Mouse (Mus musculus) limb, embryonic 12.5 days (tissue): ENCODE results near the gene Dbn1. TPM values are rescaled to one million over a fixed set of nuclear protein-coding genes. Genes with fewer than 3 reads are reported as not detected.

Experiments
- ATAC-seq: fragments of 200-750 bp; cut with Nextera tagmentation; 2 replicates; pipeline ENCODE4 v1.8.0; 2017; ENCODE audit warnings: low read depth, moderate TSS enrichment; ENCODE audit not compliant: insufficient number of reproducible peaks, insufficient read depth, low FRiP score, low TSS enrichment
- H3K27ac ChIP-seq: fragments of 300-500 bp; sonication (generic); 2 replicates; pipeline ENCODE4 v1.5.1; 2016; ENCODE audit warnings: mild to moderate bottlenecking, moderate library complexity
- H3K27me3 ChIP-seq: fragments of 300-500 bp; sonication (generic); 2 replicates; pipeline ENCODE4 v1.6.1; 2016; ENCODE audit warnings: mild to moderate bottlenecking, moderate library complexity
- H3K36me3 ChIP-seq: fragments of 300-500 bp; sonication (generic); 2 replicates; pipeline ENCODE4 v1.6.1; 2016; ENCODE audit warnings: mild to moderate bottlenecking, moderate library complexity
- H3K4me1 ChIP-seq: fragments of 300-500 bp; sonication (generic); replicated peaks from 2 replicates; pipeline ENCODE4 v1.6.1; 2016
- H3K4me2 ChIP-seq: fragments of 300-500 bp; sonication (generic); 2 replicates; pipeline ENCODE4 v1.6.1; 2016; ENCODE audit warnings: mild to moderate bottlenecking, moderate library complexity
- H3K4me3 ChIP-seq: fragments of 300-500 bp; sonication (generic); replicated peaks from 2 replicates; pipeline ENCODE4 v1.5.1; 2016; ENCODE audit warnings: mild to moderate bottlenecking
- H3K9ac ChIP-seq: fragments of 300-500 bp; sonication (generic); replicated peaks from 2 replicates; pipeline ENCODE4 v1.6.1; 2016; ENCODE audit warnings: mild to moderate bottlenecking, moderate library complexity
- H3K9me3 ChIP-seq: fragments of 300-500 bp; sonication (generic); 2 replicates; pipeline ENCODE4 v1.6.1; 2016; ENCODE audit warnings: mild to moderate bottlenecking, moderate library complexity
- WGBS: fragments of 180-500 bp; shearing (Covaris S2); methylation state at CpG from one replicate; pipeline ENCODE4 v1.1.7; 2016; 5-methylcytosine and 5-hydroxymethylcytosine counted together
- polyA plus RNA-seq: library from polyadenylated mRNA; unstranded; fragments of >200 nt; fragmentation: Nextera tagmentation; extraction: Ambion mirVana; gene quantifications from 2 replicates; pipeline ENCODE4 v1.2.1, GENCODE M21; 2016

Dbn1 gene
- polyA plus RNA-seq, 1 experiment from 2014 or later = 361 TPM

- Histone ChIP-seq H3K36me3 (peaks cover 27% of the 10 kb centered on the region), H3K27ac (no peak overlapping the region; the same call in 1 of the 2 replicates), H3K4me3 (peak overlapping the region; percentile 76), H3K9ac (peak overlapping the region; percentile 80), H3K4me1 (peaks cover 31% of the 10 kb centered on the region), H3K27me3 (no peaks in the 10 kb centered on the region), H3K9me3 (no peaks in the 10 kb centered on the region), H3K4me2 (peak overlapping the region; percentile 93)
- 28% methylated on average over 3 of the region's 3 CpGs for WGBS
- no peak for ATAC-seq
Observed at GRCm38 (mm10) chr13:55465184-55465583, 22.7 kb downstream of the Dbn1 start.

GRCm38 (mm10) chr13:55464027-55464884, 23.7 kb downstream of the Dbn1 start, which contains the start of gene Prr7:
Gene Prr7, plus strand, starts transcription at chr13:55464267.
- Histone ChIP-seq H3K36me3 (peaks cover 36% of the 10 kb centered on the region), H3K9me3 (no peaks in the 10 kb centered on the region), H3K9ac (peak within 1 kb of the TSS; percentile 80), H3K4me1 (peaks cover 27% of the 10 kb centered on the region), H3K4me3 (peak within 1 kb of the TSS; percentile 76), H3K4me2 (peak within 1 kb of the TSS; percentile 93), H3K27me3 (no peaks in the 10 kb centered on the region), H3K27ac (peak within 1 kb of the TSS; percentile 89)
- under 1% methylated on average over 82 of the region's 84 CpGs for WGBS
- peak; percentile 57 for ATAC-seq

GRCm38 (mm10) chr13:55463399-55464026, 24.4 kb downstream of the Dbn1 start:
- Histone ChIP-seq H3K9me3 (no peaks in the 10 kb centered on the region), H3K9ac (peak overlapping the region; percentile 80), H3K27ac (peak overlapping the region; percentile 89), H3K4me2 (peak overlapping the region; percentile 93), H3K4me1 (peaks cover 24% of the 10 kb centered on the region), H3K4me3 (peak overlapping the region; percentile 76), H3K36me3 (peaks cover 43% of the 10 kb centered on the region), H3K27me3 (no peaks in the 10 kb centered on the region)
- no peak for ATAC-seq
- 14% methylated on average over 14 of the region's 14 CpGs for WGBS

- ATAC-seq = no peak
- Histone ChIP-seq H3K27ac (no peak overlapping the region; the same call in 1 of the 2 replicates), H3K36me3 (peaks cover 49% of the 10 kb centered on the region), H3K4me1 (peaks cover 24% of the 10 kb centered on the region), H3K4me2 (no peak overlapping the region), H3K27me3 (no peaks in the 10 kb centered on the region), H3K9me3 (no peaks in the 10 kb centered on the region), H3K4me3 (no peak overlapping the region), H3K9ac (no peak overlapping the region)
- 54% methylated on average over 2 of the region's 2 CpGs for WGBS
Observed at GRCm38 (mm10) chr13:55462965-55463364, 24.9 kb downstream of the Dbn1 start.

- peaks cover 84% of the 10 kb centered on the region for H3K36me3 ChIP-seq
- H3K9ac ChIP-seq = no peak overlapping the region
- H3K9me3 ChIP-seq = no peaks in the 10 kb centered on the region
- no peak overlapping the region for H3K4me3 ChIP-seq
- no peaks in the 10 kb centered on the region for H3K27me3 ChIP-seq
- 96% methylated on average over 16 of the region's 16 CpGs for WGBS
- no peak overlapping the region for H3K4me2 ChIP-seq
- no peak for ATAC-seq
- H3K4me1 ChIP-seq = peaks cover 10% of the 10 kb centered on the region
- no peak overlapping the region for H3K27ac ChIP-seq
Observed at GRCm38 (mm10) chr13:55451785-55452549, 35.9 kb downstream of the Dbn1 start.

- ATAC-seq = no peak
- H3K27ac ChIP-seq = no peak overlapping the region
- WGBS = 90% methylated on average over 10 of the region's 10 CpGs
- H3K4me1 ChIP-seq = peaks cover 17% of the 10 kb centered on the region
- H3K27me3 ChIP-seq = no peaks in the 10 kb centered on the region
- no peaks in the 10 kb centered on the region for H3K9me3 ChIP-seq
- no peak overlapping the region for H3K4me3 ChIP-seq
- peaks cover 77% of the 10 kb centered on the region for H3K36me3 ChIP-seq
- no peak overlapping the region for H3K9ac ChIP-seq
- no peak overlapping the region for H3K4me2 ChIP-seq
Observed at GRCm38 (mm10) chr13:55451296-55451695, 36.6 kb downstream of the Dbn1 start.

- no peaks in the 10 kb centered on the region for H3K9me3 ChIP-seq
- H3K4me1 ChIP-seq = peaks cover 21% of the 10 kb centered on the region
- no peak overlapping the region for H3K4me3 ChIP-seq
- WGBS = 92% methylated on average over 11 of the region's 11 CpGs
- no peak overlapping the region for H3K9ac ChIP-seq
- no peaks in the 10 kb centered on the region for H3K27me3 ChIP-seq
- ATAC-seq = no peak
- peaks cover 70% of the 10 kb centered on the region for H3K36me3 ChIP-seq
- H3K27ac ChIP-seq = no peak overlapping the region
- no peak overlapping the region for H3K4me2 ChIP-seq
Observed at GRCm38 (mm10) chr13:55450511-55450980, 37.4 kb downstream of the Dbn1 start.

- no peak overlapping the region for H3K9ac ChIP-seq
- H3K27ac ChIP-seq = no peak overlapping the region
- no peak overlapping the region for H3K4me2 ChIP-seq
- H3K27me3 ChIP-seq = no peaks in the 10 kb centered on the region
- no peak for ATAC-seq
- H3K9me3 ChIP-seq = no peaks in the 10 kb centered on the region
- H3K36me3 ChIP-seq = peaks cover 63% of the 10 kb centered on the region
- 92% methylated on average over 17 of the region's 17 CpGs for WGBS
- peaks cover 21% of the 10 kb centered on the region for H3K4me1 ChIP-seq
- H3K4me3 ChIP-seq = no peak overlapping the region
Observed at GRCm38 (mm10) chr13:55449679-55450441, 38.1 kb downstream of the Dbn1 start.

- no peaks in the 10 kb centered on the region for H3K27me3 ChIP-seq
- no peak overlapping the region for H3K4me3 ChIP-seq
- H3K36me3 ChIP-seq = peaks cover 56% of the 10 kb centered on the region
- ATAC-seq = no peak
- H3K4me2 ChIP-seq = no peak overlapping the region
- peaks cover 21% of the 10 kb centered on the region for H3K4me1 ChIP-seq
- no peaks in the 10 kb centered on the region for H3K9me3 ChIP-seq
- H3K9ac ChIP-seq = no peak overlapping the region
- H3K27ac ChIP-seq = no peak overlapping the region
- WGBS = 89% methylated on average over 9 of the region's 9 CpGs
Observed at GRCm38 (mm10) chr13:55449205-55449604, 38.7 kb downstream of the Dbn1 start.

GRCm38 (mm10) chr13:55448131-55448530, 39.8 kb downstream of the Dbn1 start:
- H3K4me2 ChIP-seq = no peak overlapping the region
- no peak for ATAC-seq
- no peak overlapping the region for H3K4me3 ChIP-seq
- no peaks in the 10 kb centered on the region for H3K9me3 ChIP-seq
- H3K27ac ChIP-seq = no peak overlapping the region
- peaks cover 45% of the 10 kb centered on the region for H3K36me3 ChIP-seq
- H3K4me1 ChIP-seq = peaks cover 25% of the 10 kb centered on the region
- WGBS = 88% methylated on average over 5 of the region's 5 CpGs
- H3K9ac ChIP-seq = no peak overlapping the region
- H3K27me3 ChIP-seq = no peaks in the 10 kb centered on the region
